Mouse (Mus musculus) layer of hippocampus, postnatal 36 days (tissue): ENCODE results near the gene Hoxc8. TPM values are rescaled to one million over a fixed set of nuclear protein-coding genes. Genes with fewer than 3 reads are reported as not detected.

Experiments used
- DNase-seq, 2 experiments: peaks; one replicate each; pipeline ENCODE4 v3.0.0; 2022
- total RNA-seq, 2 experiments: library from RNA; stranded (reverse); gene quantifications; 2 replicates each; pipeline ENCODE4 v1.2.3; 2021

Gene Hoxc8
- total RNA-seq: not detected

DNA sequence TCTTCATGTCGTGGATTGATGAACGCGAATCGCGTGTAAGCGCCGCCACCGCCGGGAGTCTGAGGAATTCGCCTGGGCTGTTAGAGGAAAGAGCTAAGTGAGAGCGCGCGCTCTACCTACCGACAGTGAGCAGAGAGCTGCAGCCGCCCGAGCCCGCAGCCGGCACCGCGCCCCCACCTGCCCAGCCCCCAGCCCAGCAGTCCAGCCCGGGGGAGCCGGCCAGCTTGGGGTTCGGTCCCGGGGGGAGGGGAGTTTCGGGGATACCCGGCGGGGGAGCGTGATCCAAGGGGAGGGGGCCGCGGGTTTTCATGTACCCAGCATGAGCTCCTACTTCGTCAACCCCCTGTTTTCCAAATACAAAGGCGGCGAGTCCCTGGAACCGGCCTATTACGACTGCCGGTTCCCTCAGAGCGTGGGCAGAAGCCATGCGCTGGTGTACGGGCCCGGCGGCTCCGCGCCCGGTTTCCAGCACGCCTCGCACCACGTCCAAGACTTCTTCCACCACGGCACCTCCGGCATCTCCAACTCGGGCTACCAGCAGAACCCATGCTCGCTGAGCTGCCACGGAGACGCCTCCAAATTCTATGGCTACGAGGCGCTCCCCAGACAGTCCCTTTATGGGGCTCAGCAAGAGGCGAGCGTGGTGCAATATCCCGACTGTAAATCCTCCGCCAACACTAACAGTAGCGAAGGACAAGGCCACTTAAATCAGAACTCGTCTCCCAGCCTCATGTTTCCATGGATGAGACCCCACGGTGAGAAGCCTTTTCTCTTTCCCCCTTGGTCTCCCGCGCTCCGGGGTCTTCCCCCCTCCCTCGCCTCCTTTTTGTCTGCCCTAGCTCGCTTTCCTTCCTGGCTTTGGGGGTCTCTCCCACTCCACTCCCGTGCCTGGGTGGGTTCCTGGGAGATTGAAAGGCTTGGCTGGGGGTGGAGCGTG is at the start of gene Hoxc8:
Hoxc8 (plus strand) TSS at position 147 of the 937 bp plus-strand sequence.
- DNase-seq: no peak

DNA sequence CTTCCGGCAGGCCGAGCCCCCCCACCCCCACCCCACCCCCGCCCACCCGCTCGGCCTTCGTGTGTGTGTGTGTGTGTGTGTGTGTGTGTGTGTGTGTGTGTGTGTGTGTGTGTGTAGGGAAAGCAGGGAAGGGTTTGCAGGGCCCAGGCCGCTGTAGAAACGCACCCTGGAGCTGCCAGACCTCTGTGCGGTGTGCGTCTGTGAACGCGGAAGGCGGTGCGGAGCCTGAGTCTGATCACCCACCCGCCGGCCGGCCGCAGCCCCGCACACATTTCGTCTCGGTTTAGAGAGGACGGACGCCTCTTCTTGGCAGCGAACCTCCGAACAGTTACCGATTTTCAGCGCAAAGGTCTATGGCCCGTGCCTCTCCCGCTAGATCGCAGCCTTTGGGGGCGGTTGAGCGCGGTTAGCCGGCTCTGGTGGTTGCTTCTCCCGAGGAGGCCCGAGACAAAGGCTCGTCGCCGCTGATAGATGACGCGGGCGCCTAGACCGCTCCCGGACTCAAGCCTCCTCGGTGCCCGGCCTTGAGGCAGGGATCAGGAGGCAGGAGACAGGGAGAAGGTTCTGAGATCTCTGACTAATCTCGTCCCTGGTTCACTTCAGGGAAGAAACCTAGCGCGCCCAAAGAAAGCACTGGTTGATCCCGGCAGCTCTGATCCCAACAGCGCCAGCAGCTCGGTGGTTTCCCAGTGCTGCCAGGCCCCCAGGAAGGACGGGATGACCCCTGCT is 47.5 kb upstream of the Hoxc8 start:
- no peak for DNase-seq

DNA sequence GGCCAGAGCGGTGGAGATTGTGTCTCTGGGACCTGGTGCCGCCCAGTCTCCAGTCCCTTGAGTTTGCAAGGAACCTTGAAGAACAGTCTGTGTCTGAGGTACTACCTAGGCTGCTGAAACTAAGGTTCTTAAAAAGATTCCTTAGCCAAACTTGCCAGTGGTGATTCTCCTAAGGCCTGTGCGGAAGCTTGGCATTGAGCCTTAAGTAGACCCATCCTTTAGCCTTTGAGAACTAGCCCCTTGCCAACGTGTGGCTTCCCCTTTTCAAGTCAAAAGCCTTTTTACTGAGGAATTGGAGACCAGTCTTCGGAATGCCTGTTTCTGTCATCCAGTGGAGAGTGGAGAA is 47.0 kb upstream of the Hoxc8 start:
- DNase-seq: no peak

DNA sequence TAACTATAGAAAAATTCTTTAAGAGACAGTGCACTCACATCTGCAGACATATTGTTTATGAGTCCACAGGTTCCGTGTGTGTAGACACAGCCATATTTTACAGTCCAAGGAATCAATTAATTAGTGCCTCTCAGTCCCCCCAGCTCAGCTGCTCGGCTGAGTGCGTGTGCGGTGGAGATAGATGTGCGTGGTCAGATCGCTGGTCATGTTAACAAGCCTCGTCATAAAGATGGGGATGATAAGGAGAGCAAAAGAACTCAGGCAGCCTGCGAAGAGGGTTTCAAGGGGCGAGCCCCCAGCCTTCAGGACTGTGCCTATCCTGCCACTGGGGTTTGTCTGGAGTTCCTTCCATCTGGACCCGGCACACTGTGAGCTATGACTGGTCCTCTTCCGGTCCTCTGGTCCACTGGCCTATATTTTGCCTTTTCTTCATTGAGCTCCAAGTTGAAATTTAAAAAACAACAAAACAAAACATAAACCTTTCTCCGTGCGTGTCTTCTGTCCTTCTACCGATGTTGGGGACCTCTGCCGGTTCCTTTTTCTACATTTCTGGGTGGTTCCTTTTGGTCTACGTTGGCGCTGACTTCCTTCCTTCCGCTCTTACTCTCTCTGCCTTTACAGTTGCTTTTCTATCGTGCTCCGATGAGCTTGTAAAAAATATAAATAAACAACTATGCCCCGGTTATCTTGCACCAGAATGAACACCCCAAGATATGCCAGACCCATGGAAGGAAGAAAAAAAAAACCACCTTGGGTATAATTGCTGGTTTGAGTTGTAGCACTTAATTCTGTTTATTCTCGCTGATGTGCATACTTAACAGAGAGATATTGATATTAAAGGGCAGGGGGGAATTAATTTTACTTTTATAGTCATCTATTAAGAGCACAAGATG is 45.0 kb upstream of the Hoxc8 start:
- DNase-seq: no peak

DNA sequence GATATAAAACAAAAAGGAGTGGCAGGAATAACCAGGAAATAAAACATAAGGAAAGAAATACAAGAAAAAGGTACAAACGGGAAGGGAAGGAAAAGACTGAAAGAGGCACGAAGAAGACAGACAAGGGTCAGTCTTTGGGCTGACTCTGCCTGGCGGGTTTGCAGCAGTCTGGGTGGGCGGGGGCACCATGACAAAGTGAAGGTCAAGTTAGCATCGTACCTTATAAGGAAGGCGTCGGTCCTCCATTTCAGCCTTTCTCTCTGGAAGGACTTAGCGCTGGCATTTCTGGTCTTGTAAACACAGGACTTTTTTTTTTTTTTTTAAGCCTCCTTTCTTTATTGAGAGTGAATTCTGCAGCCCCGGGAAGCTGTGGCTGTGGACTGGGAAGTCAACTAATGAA is 43.1 kb upstream of the Hoxc8 start:
- no peak for DNase-seq

DNA sequence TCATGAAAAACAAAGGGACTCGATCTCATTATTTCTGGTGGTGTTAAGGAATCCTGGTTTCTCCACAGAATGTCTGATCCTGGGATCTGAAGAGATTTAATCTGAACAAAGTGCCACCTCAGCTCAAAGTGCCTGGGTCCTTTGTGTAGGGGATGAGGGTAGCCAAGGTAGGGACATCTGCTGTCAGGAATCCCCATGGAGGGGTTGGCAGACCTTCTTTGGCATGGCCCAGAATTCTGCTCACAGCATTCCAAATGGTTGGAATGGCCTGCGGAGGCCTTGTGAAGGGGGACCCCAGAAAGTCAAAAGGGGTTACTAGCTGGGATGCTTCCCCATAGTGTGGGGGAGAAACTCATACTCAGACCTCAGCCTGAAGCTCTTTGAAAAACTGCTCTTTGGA is 41.6 kb upstream of the Hoxc8 start:
- no peak for DNase-seq

DNA sequence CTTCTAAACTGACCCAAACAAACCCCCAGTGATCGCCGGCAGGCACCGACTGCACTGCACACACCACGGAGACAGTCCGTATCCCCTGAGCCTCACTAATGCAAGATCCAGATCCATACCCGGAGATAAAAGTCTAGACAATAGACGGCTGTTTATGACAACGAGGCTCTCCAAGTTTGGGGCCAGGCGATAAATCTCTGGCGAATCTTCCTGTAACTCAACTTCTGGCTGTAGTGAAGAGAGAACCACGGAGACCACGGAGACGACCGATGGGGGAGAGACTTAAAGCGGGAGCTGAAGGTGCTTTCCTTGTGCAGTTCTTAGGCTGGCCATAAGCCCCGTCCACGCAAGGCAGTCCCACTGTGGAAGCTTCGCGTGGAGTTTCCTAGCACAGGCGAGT is 40.7 kb upstream of the Hoxc8 start:
- DNase-seq: no peak

DNA sequence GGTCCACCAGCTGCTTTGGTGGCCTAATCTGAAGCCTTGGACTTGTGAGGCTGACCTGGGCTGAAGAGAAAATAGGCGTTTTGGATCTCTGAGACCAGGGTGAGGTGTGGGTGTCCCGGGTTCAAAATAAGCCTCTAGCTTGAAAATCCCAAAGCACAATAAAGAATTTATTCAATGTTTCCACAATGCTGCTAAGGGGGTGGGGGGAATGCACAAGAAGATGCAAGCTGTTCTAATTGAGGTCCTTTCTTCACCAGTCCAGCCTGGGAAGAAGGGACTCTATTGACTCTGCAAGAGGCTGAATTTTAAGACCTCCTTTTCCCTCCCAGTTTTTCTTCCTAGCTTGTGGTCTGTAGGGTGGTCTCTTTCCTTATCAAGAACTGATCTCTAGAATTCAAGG is 39.5 kb upstream of the Hoxc8 start:
- DNase-seq: no peak

DNA sequence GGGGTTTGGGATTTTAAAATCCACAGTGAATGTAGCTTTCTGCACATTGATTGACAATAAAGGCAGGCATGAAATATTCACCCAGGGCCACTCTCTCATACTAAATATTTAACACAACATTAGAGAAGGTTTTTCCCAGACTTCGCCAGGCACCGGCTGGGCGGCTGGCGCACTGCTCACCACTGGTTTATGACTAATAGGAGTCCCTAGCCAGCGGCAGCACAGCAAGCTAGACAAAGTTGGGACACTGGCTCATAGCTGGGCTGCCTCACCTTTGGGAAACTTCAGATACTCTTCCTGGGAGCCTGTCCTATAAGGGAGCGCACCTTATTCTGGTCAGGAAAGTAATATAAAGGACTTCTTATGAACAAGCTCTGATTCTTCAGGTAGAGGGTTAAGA is 36.8 kb upstream of the Hoxc8 start:
- no peak for DNase-seq

DNA sequence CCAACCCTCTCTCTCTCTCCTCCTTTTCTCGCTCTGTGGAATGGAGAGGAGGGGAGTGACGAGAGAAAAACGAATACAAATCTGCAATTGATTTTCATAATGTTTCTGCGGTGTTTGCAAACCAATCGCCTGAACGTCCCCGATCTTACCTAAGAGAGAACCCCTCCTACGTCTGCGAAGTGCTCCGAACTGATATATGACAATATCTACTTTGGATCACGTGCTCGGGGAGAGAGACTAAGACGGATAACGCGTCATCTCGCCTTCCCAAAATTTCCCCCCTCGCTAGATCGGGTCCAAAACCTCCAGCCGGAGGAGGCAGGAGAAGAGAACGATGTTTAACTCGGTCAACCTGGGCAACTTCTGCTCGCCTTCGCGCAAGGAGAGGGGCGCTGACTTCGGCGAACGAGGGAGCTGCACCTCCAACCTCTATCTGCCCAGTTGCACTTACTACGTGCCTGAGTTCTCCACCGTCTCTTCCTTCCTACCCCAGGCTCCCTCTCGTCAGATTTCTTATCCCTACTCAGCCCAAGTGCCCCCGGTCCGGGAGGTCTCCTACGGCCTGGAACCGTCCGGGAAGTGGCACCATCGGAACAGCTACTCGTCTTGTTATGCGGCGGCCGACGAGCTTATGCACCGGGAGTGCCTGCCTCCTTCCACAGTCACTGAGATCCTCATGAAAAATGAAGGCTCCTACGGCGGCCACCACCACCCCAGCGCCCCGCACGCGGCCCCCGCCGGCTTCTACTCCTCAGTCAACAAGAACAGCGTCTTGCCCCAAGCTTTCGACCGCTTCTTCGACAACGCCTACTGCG is 36.0 kb upstream of the Hoxc8 start, which contains the start of gene Hoxc11:
Hoxc11 (plus strand) TSS at position 236 of the 815 bp plus-strand sequence.
- DNase-seq: no peak

DNA sequence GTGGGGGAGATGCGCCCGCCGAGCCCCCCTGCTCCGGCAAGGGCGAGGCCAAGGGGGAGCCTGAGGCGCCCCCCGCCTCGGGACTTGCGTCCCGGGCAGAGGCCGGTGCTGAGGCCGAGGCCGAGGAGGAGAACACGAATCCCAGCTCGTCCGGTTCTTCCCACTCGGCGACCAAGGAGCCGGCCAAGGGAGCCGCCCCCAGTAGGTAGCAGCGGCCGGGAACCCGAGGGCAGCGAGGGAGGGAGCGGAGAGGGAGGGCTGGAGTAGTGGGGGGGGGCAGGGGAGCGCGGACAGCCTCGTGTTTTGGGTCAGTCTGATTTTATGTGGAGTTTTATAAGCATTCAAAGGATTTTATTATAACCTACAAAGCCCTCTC is 35.4 kb upstream of the Hoxc8 start:
- no peak for DNase-seq

DNA sequence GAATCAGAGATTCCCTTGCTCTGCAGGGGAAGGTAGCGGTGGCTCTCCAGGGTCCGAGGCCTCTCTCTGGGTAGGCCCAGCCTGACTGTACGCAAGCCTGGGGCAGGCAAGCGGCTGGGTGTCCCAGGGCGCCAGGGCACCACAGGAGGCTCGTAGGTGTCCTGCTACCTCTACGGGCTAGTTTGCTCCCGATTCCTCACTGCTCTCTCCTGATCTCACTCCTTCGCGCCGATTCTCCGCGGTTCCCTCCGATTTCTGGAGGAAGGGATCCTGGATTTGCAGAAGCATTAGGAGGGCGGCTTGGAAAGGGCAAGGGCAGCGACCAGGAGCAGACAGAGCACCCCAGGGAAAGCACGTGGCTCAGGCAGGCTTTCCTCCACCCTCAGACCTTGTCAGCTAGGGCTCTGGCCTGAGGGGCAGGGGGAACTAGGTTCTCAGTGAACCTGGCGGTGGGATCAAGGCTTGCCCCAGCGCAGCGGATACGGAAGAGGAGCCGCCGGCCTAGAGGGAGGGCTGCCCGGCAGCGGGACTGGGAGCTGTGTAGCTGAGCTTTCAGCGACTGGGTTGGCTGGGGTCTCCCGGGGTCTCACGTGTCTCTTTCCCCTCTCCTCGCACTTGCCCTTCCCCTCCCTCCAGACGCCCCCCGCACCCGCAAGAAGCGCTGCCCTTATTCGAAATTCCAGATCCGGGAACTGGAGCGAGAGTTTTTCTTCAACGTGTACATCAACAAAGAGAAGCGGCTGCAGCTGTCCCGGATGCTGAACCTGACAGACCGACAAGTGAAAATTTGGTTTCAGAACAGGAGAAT is 34.4 kb upstream of the Hoxc8 start:
- DNase-seq: no peak

DNA sequence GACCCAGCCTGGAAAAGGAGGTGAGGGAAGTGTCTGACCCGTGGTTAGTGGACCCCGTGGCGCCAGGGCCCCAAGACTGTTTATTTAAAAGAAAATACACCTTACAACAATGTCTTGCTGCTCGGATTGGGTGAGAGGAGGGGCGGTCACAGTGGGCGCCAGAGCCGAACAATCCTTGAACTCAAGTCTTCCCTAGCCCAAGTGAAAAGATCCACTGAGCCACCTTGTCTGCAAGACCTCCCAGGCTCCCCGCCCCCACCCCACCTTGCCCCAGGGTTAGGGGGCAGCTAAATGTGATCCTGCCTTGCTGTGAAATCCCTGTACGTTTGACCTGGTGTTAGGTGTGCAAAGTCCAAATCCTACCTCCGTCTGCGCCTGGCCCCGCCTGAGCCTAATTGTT is 33.5 kb upstream of the Hoxc8 start:
- DNase-seq: no peak

DNA sequence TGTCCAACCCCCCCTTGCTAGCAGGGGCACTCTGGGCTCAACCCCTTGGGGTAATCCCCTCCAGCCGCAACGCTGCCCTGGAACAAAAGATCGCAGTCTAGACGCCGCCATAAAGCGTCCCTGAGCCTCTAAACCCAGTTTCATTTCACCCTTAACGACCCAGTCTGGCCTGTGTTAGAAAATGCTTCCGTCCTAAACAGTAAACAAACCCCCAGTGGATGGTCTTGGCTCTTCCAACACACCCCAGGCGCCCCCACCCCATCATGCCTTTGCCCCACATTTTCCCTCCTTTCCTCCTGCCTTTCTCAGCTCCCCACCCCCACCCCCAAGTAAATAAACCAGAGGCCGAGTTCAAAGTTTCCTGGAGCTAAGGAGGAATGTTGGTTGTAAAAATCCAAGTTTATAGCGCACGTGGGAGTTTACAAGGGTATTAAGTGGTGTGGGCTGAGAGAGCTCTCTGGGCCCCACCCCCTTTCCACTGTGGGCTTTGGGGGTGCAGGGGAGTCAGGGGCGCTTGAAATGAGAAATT is 30.7 kb upstream of the Hoxc8 start:
- no peak for DNase-seq

DNA sequence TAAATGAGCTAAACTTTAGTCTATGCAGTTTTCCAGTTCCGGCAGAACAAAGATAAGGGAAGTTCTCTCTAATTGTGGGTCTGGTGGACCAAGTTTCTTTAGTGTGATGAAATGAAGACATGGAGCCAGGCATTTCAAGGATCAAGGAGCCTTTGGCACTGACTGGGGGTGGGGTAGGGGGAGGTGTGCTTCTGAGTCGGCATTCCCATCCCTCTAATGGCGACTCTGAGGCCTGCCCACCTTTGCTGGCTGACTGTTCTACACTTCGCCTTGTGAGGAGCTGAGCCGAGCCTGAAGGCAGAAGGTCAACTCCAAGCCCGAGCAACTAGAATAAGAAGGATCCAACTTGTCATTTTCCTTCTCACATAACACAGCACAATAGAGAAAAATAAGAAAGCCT is 28.7 kb upstream of the Hoxc8 start:
- DNase-seq: no peak

DNA sequence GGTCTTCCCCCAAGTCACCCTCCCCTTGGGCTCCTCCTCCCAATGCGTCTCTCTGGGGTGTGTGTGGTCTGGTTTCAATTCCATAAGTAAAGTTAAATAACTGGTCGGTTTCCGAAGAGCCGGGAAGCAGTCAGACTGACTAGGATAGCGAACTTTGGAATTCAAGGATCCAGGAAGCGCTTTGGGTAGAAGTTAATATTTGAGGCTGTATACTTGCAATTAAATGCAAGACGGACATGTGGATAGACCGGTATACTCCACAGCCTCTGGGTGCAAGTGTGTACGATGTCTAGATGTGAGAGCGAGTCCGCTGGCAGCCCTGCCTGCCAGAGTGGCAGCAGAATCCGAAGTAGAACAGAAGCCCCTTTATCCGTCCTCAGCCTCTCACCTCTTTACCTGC is 27.9 kb upstream of the Hoxc8 start:
- no peak for DNase-seq

DNA sequence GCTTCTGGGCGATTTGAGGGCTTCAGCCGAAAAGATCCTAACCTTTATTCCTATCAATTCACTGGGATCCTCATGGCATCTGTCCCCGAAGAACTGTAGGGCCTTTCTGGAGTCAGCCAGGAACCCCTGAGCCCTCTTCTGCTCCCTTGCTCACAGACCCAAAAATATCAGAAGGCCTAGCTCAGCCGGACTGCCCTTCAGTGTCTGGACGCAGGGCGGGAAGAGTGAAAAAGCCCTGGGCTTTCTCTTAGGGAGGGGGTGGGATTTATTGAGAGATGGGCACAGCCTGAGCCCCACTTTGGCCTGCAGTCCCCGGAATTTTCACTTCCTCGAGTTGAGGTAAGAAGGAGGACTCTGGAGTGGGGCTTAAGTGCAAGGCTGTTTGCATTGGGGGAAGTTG is 27.1 kb upstream of the Hoxc8 start:
- DNase-seq: no peak

DNA sequence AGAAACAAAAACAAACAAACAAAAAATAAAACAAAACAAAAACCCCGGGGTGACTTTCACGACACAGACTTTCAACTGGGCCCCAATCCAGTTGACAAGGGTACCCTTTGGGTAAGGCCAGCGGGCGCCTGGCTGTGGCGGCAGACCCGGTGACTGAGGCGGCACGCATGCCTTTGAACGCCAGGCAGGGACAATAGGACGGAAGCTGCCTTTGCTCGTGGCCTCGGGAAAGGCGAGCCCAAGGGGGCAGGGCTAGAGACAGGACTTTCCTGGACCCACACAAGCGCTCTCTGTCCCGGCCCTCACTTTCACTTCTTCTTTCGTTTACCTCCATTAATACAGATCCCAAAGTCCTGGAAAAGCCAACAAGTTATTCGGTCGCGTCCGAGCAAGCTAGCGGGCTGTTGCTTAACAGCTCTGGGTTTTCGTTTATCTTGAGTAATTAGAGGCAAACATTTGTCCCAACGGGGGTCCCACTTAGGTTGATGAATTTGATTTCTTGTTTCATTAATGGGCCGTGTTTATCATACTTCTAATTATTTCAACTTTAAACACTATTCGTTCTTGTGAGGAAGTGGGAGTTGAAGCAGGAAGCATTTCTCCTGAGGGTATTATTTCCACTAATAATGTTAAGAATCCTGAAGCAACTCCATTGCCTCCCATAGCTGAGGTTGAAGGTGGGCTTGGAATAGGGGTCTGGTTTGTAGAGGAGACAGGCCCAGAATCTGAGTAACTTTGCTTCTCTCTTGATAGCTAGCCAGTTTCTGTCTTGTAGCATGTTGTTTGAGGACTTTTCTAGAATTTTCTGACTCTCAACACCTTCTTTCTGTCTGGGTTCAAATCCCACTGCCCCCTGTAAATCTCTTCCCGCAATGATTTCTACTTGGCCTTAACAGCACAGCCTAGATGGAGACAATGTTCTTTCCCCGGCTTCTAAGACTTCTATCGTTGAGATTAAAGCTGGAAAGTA is 26.5 kb upstream of the Hoxc8 start:
- no peak for DNase-seq
